Mouse (Mus musculus): ENCODE measurements around the gene Wdr70.

DNA sequence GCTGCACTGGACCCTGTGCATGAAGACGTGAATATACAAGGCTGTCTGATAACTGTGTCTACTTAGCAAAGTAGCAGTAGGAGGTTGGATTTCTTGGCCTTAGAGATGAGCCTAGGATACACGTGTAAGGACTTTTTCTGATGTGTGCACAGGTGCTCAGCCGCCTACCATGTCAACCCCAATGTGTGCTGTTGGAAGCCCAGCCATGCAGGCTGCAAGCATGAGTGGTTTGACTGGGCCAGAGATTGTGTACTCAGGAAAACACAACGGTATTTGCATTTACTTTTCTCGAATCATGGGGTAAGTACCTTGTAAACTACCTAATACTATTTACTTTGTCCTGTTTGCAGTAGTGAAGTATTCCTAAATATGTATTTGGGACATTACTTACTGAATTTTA lies 36.6 kb upstream of the Wdr70 start:
- TF ChIP-seq CTCF (conservative IDR thresholded peaks at IDR 0.05; ENCODE audit: insufficient read depth, insufficient read length, low read depth, low read length) (no peak), POLR2A (IDR thresholded peaks at IDR 0.05; ENCODE audit: low read depth, low read length) (no peak)
